Mouse (Mus musculus) lung, embryonic 15.5 days (tissue): ENCODE results near the gene Olfr53. TPM values are rescaled to one million over a fixed set of nuclear protein-coding genes. Genes with fewer than 3 reads are reported as not detected.
"Not testable (repeated sequence)": the region's sequence is repeated elsewhere in the genome, so short reads cannot be mapped to it uniquely, and the experiment has no call there.

Experiments
- ATAC-seq: fragments of 200-750 bp; cut with Nextera tagmentation; 2 replicates; pipeline ENCODE4 v1.8.0; 2017; ENCODE audit warnings: moderate number of reproducible peaks, borderline replicate concordance; ENCODE audit not compliant: low FRiP score, low TSS enrichment; ENCODE audit errors: extremely low read depth
- H3K27ac ChIP-seq: fragments of 300-500 bp; sonication (generic); 2 replicates; pipeline ENCODE4 v1.5.1; 2015; ENCODE audit warnings: moderate library complexity, mild to moderate bottlenecking, inconsistent platforms
- H3K27me3 ChIP-seq: fragments of 300-500 bp; sonication (generic); 2 replicates; pipeline ENCODE4 v1.6.1; 2015; ENCODE audit warnings: inconsistent platforms
- H3K36me3 ChIP-seq: fragments of 300-500 bp; sonication (generic); 2 replicates; pipeline ENCODE4 v1.6.1; 2015; ENCODE audit warnings: inconsistent platforms
- H3K4me1 ChIP-seq: fragments of 300-500 bp; sonication (generic); 2 replicates; pipeline ENCODE4 v1.6.1; 2015; ENCODE audit warnings: inconsistent platforms
- H3K4me2 ChIP-seq: fragments of 300-500 bp; sonication (generic); 2 replicates; pipeline ENCODE4 v1.6.1; 2015; ENCODE audit warnings: inconsistent platforms, mild to moderate bottlenecking, moderate library complexity
- H3K4me3 ChIP-seq: fragments of 300-500 bp; sonication (generic); 2 replicates; pipeline ENCODE4 v1.5.1; 2015; ENCODE audit warnings: mild to moderate bottlenecking, inconsistent platforms
- H3K9ac ChIP-seq: fragments of 300-500 bp; sonication (generic); 2 replicates; pipeline ENCODE4 v1.6.1; 2015; ENCODE audit warnings: inconsistent platforms
- H3K9me3 ChIP-seq: fragments of 300-500 bp; sonication (generic); 2 replicates; pipeline ENCODE4 v1.6.1; 2016; ENCODE audit warnings: inconsistent platforms
- WGBS: fragments of 180-500 bp; shearing (Covaris S2); methylation state at CpG from one replicate; pipeline ENCODE4 v1.1.7; 2015; 5-methylcytosine and 5-hydroxymethylcytosine counted together
- polyA plus RNA-seq: library from polyadenylated mRNA; unstranded; fragments of >200 nt; fragmentation: Nextera tagmentation; extraction: Ambion mirVana; gene quantifications from 2 replicates; pipeline ENCODE4 v1.2.1, GENCODE M21; 2015

Gene Olfr53
- not detected in 2 replicates for polyA plus RNA-seq

- Histone ChIP-seq H3K4me2 (no peak within 1 kb of the TSS), H3K9me3 (no peaks in the 10 kb centered on the region), H3K36me3 (no peaks in the 10 kb centered on the region), H3K4me1 (no peaks in the 10 kb centered on the region), H3K27me3 (no peaks in the 10 kb centered on the region), H3K27ac (no peak within 1 kb of the TSS), H3K9ac (no peak within 1 kb of the TSS), H3K4me3 (no peak within 1 kb of the TSS)
- no peak for ATAC-seq
- 93% methylated on average over 1 of the region's 1 CpGs for WGBS
Observed at GRCm38 (mm10) chr7:140646152-140646551, at the start of gene Olfr53. Olfr53 (plus strand) TSS chr7:140646452.

GRCm38 (mm10) chr7:140600969-140601368 is 45.3 kb upstream of the Olfr53 start, which contains the start of gene Olfr46:
Olfr46 (plus strand) TSS chr7:140601269.
- H3K9ac ChIP-seq, H3K4me2 ChIP-seq, ATAC-seq, H3K4me3 ChIP-seq, H3K36me3 ChIP-seq, H3K27ac ChIP-seq, H3K4me1 ChIP-seq, H3K9me3 ChIP-seq, H3K27me3 ChIP-seq: not testable (repeated sequence)
- WGBS: 79% methylated on average over 2 of the region's 2 CpGs

GRCm38 (mm10) chr7:140628670-140629069 is 17.6 kb upstream of the Olfr53 start, which contains the start of gene Olfr61:
Olfr61 (plus strand) TSS chr7:140628970.
- H3K4me3 ChIP-seq, H3K9me3 ChIP-seq, H3K27ac ChIP-seq, H3K9ac ChIP-seq, H3K36me3 ChIP-seq, H3K4me2 ChIP-seq, H3K4me1 ChIP-seq, ATAC-seq, H3K27me3 ChIP-seq: not testable (repeated sequence)
- WGBS: 87% methylated on average over 3 of the region's 3 CpGs

- Histone ChIP-seq H3K4me1 (no peaks in the 10 kb centered on the region), H3K9ac (no peak overlapping the region), H3K27ac (no peak overlapping the region), H3K9me3 (no peaks in the 10 kb centered on the region), H3K36me3 (no peaks in the 10 kb centered on the region), H3K4me2 (no peak overlapping the region), H3K27me3 (no peaks in the 10 kb centered on the region), H3K4me3 (no peak overlapping the region)
- WGBS: 70% methylated on average over 1 of the region's 1 CpGs
- ATAC-seq: no peak
Observed at GRCm38 (mm10) chr7:140630559-140630958, 15.7 kb upstream of the Olfr53 start.

GRCm38 (mm10) chr7:140659630-140660029 is 13.4 kb downstream of the Olfr53 start, which contains the start of gene Olfr539:
Olfr539 (plus strand) TSS chr7:140659930.
- Histone ChIP-seq H3K4me2 (no peak within 1 kb of the TSS), H3K4me3 (no peak within 1 kb of the TSS), H3K27ac (no peak within 1 kb of the TSS), H3K9me3 (no peaks in the 10 kb centered on the region), H3K4me1 (no peaks in the 10 kb centered on the region), H3K27me3 (no peaks in the 10 kb centered on the region), H3K36me3 (no peaks in the 10 kb centered on the region), H3K9ac (no peak within 1 kb of the TSS)
- no peak for ATAC-seq
- 62% methylated on average over 4 of the region's 4 CpGs for WGBS

- not testable (repeated sequence) for H3K36me3 ChIP-seq, H3K4me3 ChIP-seq, ATAC-seq, H3K9ac ChIP-seq, H3K9me3 ChIP-seq, H3K27me3 ChIP-seq, H3K4me2 ChIP-seq, H3K27ac ChIP-seq, H3K4me1 ChIP-seq
- WGBS: 81% methylated on average over 3 of the region's 3 CpGs
Observed at GRCm38 (mm10) chr7:140670693-140671092, 24.4 kb downstream of the Olfr53 start.

- no peak overlapping the region for H3K4me3 ChIP-seq
Observed at GRCm38 (mm10) chr7:140675863-140676262, 29.6 kb downstream of the Olfr53 start.

GRCm38 (mm10) chr7:140679591-140679990 is 33.3 kb downstream of the Olfr53 start:
- not testable (repeated sequence) for H3K27me3 ChIP-seq, H3K36me3 ChIP-seq, ATAC-seq, H3K9ac ChIP-seq, H3K4me1 ChIP-seq, H3K4me2 ChIP-seq, H3K4me3 ChIP-seq, H3K9me3 ChIP-seq, H3K27ac ChIP-seq
- WGBS: 68% methylated on average over 4 of the region's 4 CpGs

More at GRCm38 (mm10) chr7:140675863-140676262, 29.6 kb downstream of the Olfr53 start:
- no peak overlapping the region for H3K9ac ChIP-seq
- H3K27me3 ChIP-seq: no peaks in the 10 kb centered on the region
- WGBS: under 1% methylated on average over 6 of the region's 6 CpGs
- no peaks in the 10 kb centered on the region for H3K9me3 ChIP-seq
- H3K4me1 ChIP-seq: no peaks in the 10 kb centered on the region
- ATAC-seq: no peak
- no peaks in the 10 kb centered on the region for H3K36me3 ChIP-seq
- no peak overlapping the region for H3K27ac ChIP-seq
- no peak overlapping the region for H3K4me2 ChIP-seq

GRCm38 (mm10) chr7:140681651-140682050 is 35.4 kb downstream of the Olfr53 start, which contains the start of gene Olfr45:
Olfr45 (plus strand) TSS chr7:140681951.
- 75% methylated on average over 1 of the region's 1 CpGs for WGBS
- H3K4me2 ChIP-seq: no peak within 1 kb of the TSS
- ATAC-seq: no peak
- H3K27ac ChIP-seq: no peak within 1 kb of the TSS
- no peak within 1 kb of the TSS for H3K9ac ChIP-seq
- H3K9me3 ChIP-seq: no peaks in the 10 kb centered on the region
- H3K36me3 ChIP-seq: no peaks in the 10 kb centered on the region
- no peaks in the 10 kb centered on the region for H3K4me1 ChIP-seq
- no peak within 1 kb of the TSS for H3K4me3 ChIP-seq
- no peaks in the 10 kb centered on the region for H3K27me3 ChIP-seq

GRCm38 (mm10) chr7:140696967-140697366 is 50.7 kb downstream of the Olfr53 start, which contains the start of gene Olfr541:
Olfr541 (plus strand) TSS chr7:140697267.
- Histone ChIP-seq H3K27ac (no peak within 1 kb of the TSS), H3K4me2 (no peak within 1 kb of the TSS), H3K4me1 (no peaks in the 10 kb centered on the region), H3K27me3 (no peaks in the 10 kb centered on the region), H3K36me3 (no peaks in the 10 kb centered on the region), H3K9me3 (no peaks in the 10 kb centered on the region), H3K9ac (no peak within 1 kb of the TSS), H3K4me3 (no peak within 1 kb of the TSS)
- ATAC-seq: no peak

Other genes with a start within 250 kb of the Olfr53 start
- not detected in 2 replicates for gene Olfr531, start 243.5 kb upstream of the Olfr53 start, polyA plus RNA-seq
- not detected in 2 replicates for gene Olfr532, start 224.8 kb upstream of the Olfr53 start, polyA plus RNA-seq
- not detected in 2 replicates for gene Olfr533, start 183.1 kb upstream of the Olfr53 start, polyA plus RNA-seq
- gene Olfr535, start 162.2 kb upstream of the Olfr53 start, polyA plus RNA-seq: not detected in 2 replicates
- gene Olfr536, start 139.1 kb upstream of the Olfr53 start, polyA plus RNA-seq: not detected in 2 replicates
- gene Olfr538, start 78.6 kb upstream of the Olfr53 start, polyA plus RNA-seq: not detected in 2 replicates
- gene Olfr46, start 45.2 kb upstream of the Olfr53 start, polyA plus RNA-seq: not detected in 2 replicates
- gene Olfr61, start 17.5 kb upstream of the Olfr53 start, polyA plus RNA-seq: not detected in 2 replicates
- gene Olfr539, start 13.5 kb downstream of the Olfr53 start, polyA plus RNA-seq: not detected in 2 replicates
- gene Olfr45, start 35.5 kb downstream of the Olfr53 start, polyA plus RNA-seq: not detected in 2 replicates
- gene Olfr541, start 50.8 kb downstream of the Olfr53 start, polyA plus RNA-seq: not detected in 2 replicates
- gene Cyp2e1, start 117.3 kb downstream of the Olfr53 start, polyA plus RNA-seq: 0.10 and 0.19 TPM in 2 replicates
- gene Syce1, start 141.4 kb downstream of the Olfr53 start, polyA plus RNA-seq: 0.14 TPM in 1 of 2 replicates, not detected in the other
- gene Zfp941, start 175.7 kb downstream of the Olfr53 start, polyA plus RNA-seq: 0.52 and 0.59 TPM in 2 replicates
- 4.4 and 5.1 TPM in 2 replicates for gene Urah, start 188.6 kb downstream of the Olfr53 start, polyA plus RNA-seq
- gene Scgb1c1, start 199.1 kb downstream of the Olfr53 start, polyA plus RNA-seq: not detected in 2 replicates
- not detected in 2 replicates for gene Odf3, start 201.4 kb downstream of the Olfr53 start, polyA plus RNA-seq
- not detected in 2 replicates for gene Gm45785, start 209.9 kb downstream of the Olfr53 start, polyA plus RNA-seq
- 58.2 and 58.8 TPM in 2 replicates for gene Ric8a, start 210.5 kb downstream of the Olfr53 start, polyA plus RNA-seq
- 35.1 and 41.0 TPM in 2 replicates for gene Bet1l, start 211.1 kb downstream of the Olfr53 start, polyA plus RNA-seq
- 243 and 252 TPM in 2 replicates for gene Psmd13, start 235.5 kb downstream of the Olfr53 start, polyA plus RNA-seq
- gene Sirt3, start 235.9 kb downstream of the Olfr53 start, polyA plus RNA-seq: 22.8 and 22.9 TPM in 2 replicates